Mouse (Mus musculus): ENCODE data around the gene Gm2174. TPM values are rescaled to one million over a fixed set of nuclear protein-coding genes. Genes with fewer than 3 reads are reported as not detected.

Gm2174 gene
- 3.3 and 3.9 TPM in 2 replicates for polyA plus RNA-seq (2011; ENCODE audit: insufficient read length, low read depth, missing spikeins)

- no peak for TF ChIP-seq CTCF (IDR thresholded peaks at IDR 0.05; ENCODE audit: borderline replicate concordance, insufficient read depth, low read length)
- TF ChIP-seq POLR2A (IDR thresholded peaks at IDR 0.05; ENCODE audit: low read depth, low read length): no peak
- Histone ChIP-seq H3K4me1 (ENCODE audit: control insufficient read depth, insufficient read depth, low read length) (no peaks in the 10 kb centered on the region), H3K4me3 (ENCODE audit: insufficient read depth, low read length) (no peak within 1 kb of the TSS), H3K27ac (ENCODE audit: insufficient read depth, low read length) (no peak within 1 kb of the TSS)
Observed at GRCm38 (mm10) chrX:56447524-56448015, at the start of gene Gm2174. Gene Gm2174 (plus strand): TSS chrX:56447965.

- H3K4me1 ChIP-seq (ENCODE audit: control insufficient read depth, insufficient read depth, low read length): no peaks in the 10 kb centered on the region
- H3K4me3 ChIP-seq (ENCODE audit: insufficient read depth, low read length): no peak overlapping the region
- no peak overlapping the region for H3K27ac ChIP-seq (ENCODE audit: insufficient read depth, low read length)
- no peak for TF ChIP-seq CTCF (IDR thresholded peaks at IDR 0.05; ENCODE audit: borderline replicate concordance, insufficient read depth, low read length)
- no peak for TF ChIP-seq POLR2A (IDR thresholded peaks at IDR 0.05; ENCODE audit: low read depth, low read length)
Observed at GRCm38 (mm10) chrX:56404646-56405045, 43.1 kb upstream of the Gm2174 start.

GRCm38 (mm10) chrX:56405482-56405881 is 42.3 kb upstream of the Gm2174 start:
- TF ChIP-seq CTCF (IDR thresholded peaks at IDR 0.05; ENCODE audit: borderline replicate concordance, insufficient read depth, low read length) (no peak), POLR2A (IDR thresholded peaks at IDR 0.05; ENCODE audit: low read depth, low read length) (no peak)
- no peak overlapping the region for H3K27ac ChIP-seq (ENCODE audit: insufficient read depth, low read length)
- H3K4me3 ChIP-seq (ENCODE audit: insufficient read depth, low read length): no peak overlapping the region
- no peaks in the 10 kb centered on the region for H3K4me1 ChIP-seq (ENCODE audit: control insufficient read depth, insufficient read depth, low read length)

GRCm38 (mm10) chrX:56406128-56406527 is 41.6 kb upstream of the Gm2174 start:
- no peak overlapping the region for H3K4me3 ChIP-seq (ENCODE audit: insufficient read depth, low read length)
- TF ChIP-seq CTCF (IDR thresholded peaks at IDR 0.05; ENCODE audit: borderline replicate concordance, insufficient read depth, low read length) (no peak), POLR2A (IDR thresholded peaks at IDR 0.05; ENCODE audit: low read depth, low read length) (no peak)
- H3K27ac ChIP-seq (ENCODE audit: insufficient read depth, low read length): no peak overlapping the region
- no peaks in the 10 kb centered on the region for H3K4me1 ChIP-seq (ENCODE audit: control insufficient read depth, insufficient read depth, low read length)

- Histone ChIP-seq H3K27ac (ENCODE audit: insufficient read depth, low read length) (no peak overlapping the region), H3K4me1 (ENCODE audit: control insufficient read depth, insufficient read depth, low read length) (no peaks in the 10 kb centered on the region)
Observed at GRCm38 (mm10) chrX:56416277-56416676, 31.5 kb upstream of the Gm2174 start.

GRCm38 (mm10) chrX:56417541-56417940 is 30.2 kb upstream of the Gm2174 start:
- TF ChIP-seq CTCF (IDR thresholded peaks at IDR 0.05; ENCODE audit: borderline replicate concordance, insufficient read depth, low read length) (no peak), POLR2A (IDR thresholded peaks at IDR 0.05; ENCODE audit: low read depth, low read length) (no peak)
- H3K27ac ChIP-seq (ENCODE audit: insufficient read depth, low read length): no peak overlapping the region
- no peak overlapping the region for H3K4me3 ChIP-seq (ENCODE audit: insufficient read depth, low read length)
- no peaks in the 10 kb centered on the region for H3K4me1 ChIP-seq (ENCODE audit: control insufficient read depth, insufficient read depth, low read length)

More at GRCm38 (mm10) chrX:56416277-56416676, 31.5 kb upstream of the Gm2174 start:
- no peak overlapping the region for H3K4me3 ChIP-seq (ENCODE audit: insufficient read depth, low read length)
- TF ChIP-seq CTCF (IDR thresholded peaks at IDR 0.05; ENCODE audit: borderline replicate concordance, insufficient read depth, low read length) (no peak), POLR2A (IDR thresholded peaks at IDR 0.05; ENCODE audit: low read depth, low read length) (no peak)

- no peak for TF ChIP-seq POLR2A (IDR thresholded peaks at IDR 0.05; ENCODE audit: low read depth, low read length)
- TF ChIP-seq CTCF (IDR thresholded peaks at IDR 0.05; ENCODE audit: borderline replicate concordance, insufficient read depth, low read length): no peak
- Histone ChIP-seq H3K4me1 (ENCODE audit: control insufficient read depth, insufficient read depth, low read length) (no peaks in the 10 kb centered on the region), H3K27ac (ENCODE audit: insufficient read depth, low read length) (no peak overlapping the region), H3K4me3 (ENCODE audit: insufficient read depth, low read length) (no peak overlapping the region)
Observed at GRCm38 (mm10) chrX:56430601-56431000, 17.2 kb upstream of the Gm2174 start.

- no peak for TF ChIP-seq POLR2A (IDR thresholded peaks at IDR 0.05; ENCODE audit: low read depth, low read length)
- TF ChIP-seq CTCF (IDR thresholded peaks at IDR 0.05; ENCODE audit: borderline replicate concordance, insufficient read depth, low read length): no peak
- Histone ChIP-seq H3K4me1 (ENCODE audit: control insufficient read depth, insufficient read depth, low read length) (no peaks in the 10 kb centered on the region), H3K4me3 (ENCODE audit: insufficient read depth, low read length) (no peak overlapping the region), H3K27ac (ENCODE audit: insufficient read depth, low read length) (no peak overlapping the region)
Observed at GRCm38 (mm10) chrX:56435758-56436283, 11.9 kb upstream of the Gm2174 start.

- H3K4me3 ChIP-seq (ENCODE audit: insufficient read depth, low read length): no peak overlapping the region
- H3K27ac ChIP-seq (ENCODE audit: insufficient read depth, low read length): no peak overlapping the region
- no peaks in the 10 kb centered on the region for H3K4me1 ChIP-seq (ENCODE audit: control insufficient read depth, insufficient read depth, low read length)
- TF ChIP-seq POLR2A (IDR thresholded peaks at IDR 0.05; ENCODE audit: low read depth, low read length): no peak
- no peak for TF ChIP-seq CTCF (IDR thresholded peaks at IDR 0.05; ENCODE audit: borderline replicate concordance, insufficient read depth, low read length)
Observed at GRCm38 (mm10) chrX:56446487-56447428, 1.0 kb upstream of the Gm2174 start.

Data from embryonic fibroblast, embryonic 13.5 days (primary cell).